Mouse (Mus musculus): ENCODE measurements around the gene Olfr792. TPM values are rescaled to one million over a fixed set of nuclear protein-coding genes. Genes with fewer than 3 reads are reported as not detected.

The Olfr792 gene
- not detected in 2 replicates for polyA plus RNA-seq (2012; rRNA removed)

GRCm38 (mm10) chr10:129538862-129539261 lies at the start of gene Olfr792:
Olfr792 (plus strand) TSS chr10:129539162.

GRCm38 (mm10) chr10:129498192-129498591 lies 40.8 kb upstream of the Olfr792 start, which contains the start of gene Olfr790:
Olfr790 (plus strand) TSS chr10:129498492.

GRCm38 (mm10) chr10:129521492-129521891 lies 17.5 kb upstream of the Olfr792 start, which contains the start of gene Olfr791:
Olfr791 (plus strand) TSS chr10:129521792.

GRCm38 (mm10) chr10:129567355-129567754 lies 28.4 kb downstream of the Olfr792 start, which contains the start of gene Olfr794:
Olfr794 (plus strand) TSS chr10:129567655.

Other genes starting within 250 kb of the Olfr792 start
- not detected in 2 replicates for gene Olfr780, start 221.0 kb upstream of the Olfr792 start, polyA plus RNA-seq (2012; rRNA removed)
- not detected in 2 replicates for gene Olfr781, start 210.3 kb upstream of the Olfr792 start, polyA plus RNA-seq (2012; rRNA removed)
- not detected in 2 replicates for gene Olfr782, start 190.3 kb upstream of the Olfr792 start, polyA plus RNA-seq (2012; rRNA removed)
- gene Olfr784, start 155.1 kb upstream of the Olfr792 start, polyA plus RNA-seq (2012; rRNA removed), result 0.06 TPM in 2 replicates
- not detected in 2 replicates for gene Olfr785, start 133.7 kb upstream of the Olfr792 start, polyA plus RNA-seq (2012; rRNA removed)
- gene Olfr786, start 111.9 kb upstream of the Olfr792 start, polyA plus RNA-seq (2012; rRNA removed), result not detected in 2 replicates
- gene Olfr787, start 77.3 kb upstream of the Olfr792 start, polyA plus RNA-seq (2012; rRNA removed), result 0.01 TPM in 1 of 2 replicates, not detected in the other
- gene Olfr788, start 68.2 kb upstream of the Olfr792 start, polyA plus RNA-seq (2012; rRNA removed), result not detected in 2 replicates
- not detected in 2 replicates for gene Olfr789, start 54.4 kb upstream of the Olfr792 start, polyA plus RNA-seq (2012; rRNA removed)
- not detected in 2 replicates for gene Olfr790, start 40.7 kb upstream of the Olfr792 start, polyA plus RNA-seq (2012; rRNA removed)
- gene Olfr791, start 17.4 kb upstream of the Olfr792 start, polyA plus RNA-seq (2012; rRNA removed), result not detected in 2 replicates
- gene Olfr794, start 28.5 kb downstream of the Olfr792 start, polyA plus RNA-seq (2012; rRNA removed), result not detected in 2 replicates
- gene Olfr796, start 73.4 kb downstream of the Olfr792 start, polyA plus RNA-seq (2012; rRNA removed), result not detected in 2 replicates
- not detected in 2 replicates for gene Olfr798, start 88.8 kb downstream of the Olfr792 start, polyA plus RNA-seq (2012; rRNA removed)
- not detected in 2 replicates for gene Olfr799, start 98.3 kb downstream of the Olfr792 start, polyA plus RNA-seq (2012; rRNA removed)
- gene Olfr800, start 118.5 kb downstream of the Olfr792 start, polyA plus RNA-seq (2012; rRNA removed), result not detected in 2 replicates
- gene Olfr801, start 134.7 kb downstream of the Olfr792 start, polyA plus RNA-seq (2012; rRNA removed), result not detected in 2 replicates
- gene Olfr802, start 149.0 kb downstream of the Olfr792 start, polyA plus RNA-seq (2012; rRNA removed), result not detected in 2 replicates
- not detected in 2 replicates for gene Olfr803, start 155.1 kb downstream of the Olfr792 start, polyA plus RNA-seq (2012; rRNA removed)
- gene Olfr804, start 164.0 kb downstream of the Olfr792 start, polyA plus RNA-seq (2012; rRNA removed), result not detected in 2 replicates
- gene Olfr805, start 190.2 kb downstream of the Olfr792 start, polyA plus RNA-seq (2012; rRNA removed), result not detected in 2 replicates
- gene Olfr806, start 202.8 kb downstream of the Olfr792 start, polyA plus RNA-seq (2012; rRNA removed), result not detected in 2 replicates
- gene Olfr807, start 218.6 kb downstream of the Olfr792 start, polyA plus RNA-seq (2012; rRNA removed), result not detected in 2 replicates
- gene Olfr808, start 226.3 kb downstream of the Olfr792 start, polyA plus RNA-seq (2012; rRNA removed), result not detected in 2 replicates
- not detected in 2 replicates for gene Olfr809, start 235.5 kb downstream of the Olfr792 start, polyA plus RNA-seq (2012; rRNA removed)